Mouse (Mus musculus): ENCODE results near the gene Hoxb4. TPM values are rescaled to one million over a fixed set of nuclear protein-coding genes. Genes with fewer than 3 reads are reported as not detected.

Hoxb4 gene
- polyA plus RNA-seq, 1 experiment from 2014 or later = 0.56 TPM

DNA sequence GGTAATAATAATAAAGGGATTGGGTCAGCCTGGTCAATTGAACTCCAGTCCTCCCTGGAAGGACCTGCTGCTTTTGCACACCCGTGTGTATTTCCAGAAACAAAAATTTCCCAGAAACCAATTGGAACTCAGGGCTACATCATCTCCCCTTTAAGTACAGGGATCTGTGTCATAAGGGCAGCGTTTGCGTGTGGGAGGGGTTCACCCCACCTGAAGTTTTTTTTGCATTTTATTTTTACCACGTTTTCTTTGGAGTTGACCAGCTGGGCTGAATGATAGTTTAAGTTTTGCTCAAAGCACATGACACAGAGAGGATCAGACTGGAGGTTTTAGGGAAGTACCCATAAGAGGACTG is 24.5 kb downstream of the Hoxb4 start:
- 6% methylated on average over 4 of the region's 4 CpGs for WGBS
- Histone ChIP-seq H3K9ac (replicated peaks) (no peak overlapping the region), H3K27ac (no peak overlapping the region), H3K4me3 (replicated peaks) (no peak overlapping the region), H3K9me3 (no peaks in the 10 kb centered on the region), H3K4me1 (replicated peaks) (peaks cover 22% of the 10 kb centered on the region), H3K4me2 (no peak overlapping the region), H3K27me3 (peaks cover 98% of the 10 kb centered on the region), H3K36me3 (no peaks in the 10 kb centered on the region)
- ATAC-seq (ENCODE audit: insufficient number of reproducible peaks, insufficient read depth, low FRiP score, low TSS enrichment, low read depth) = no peak

DNA sequence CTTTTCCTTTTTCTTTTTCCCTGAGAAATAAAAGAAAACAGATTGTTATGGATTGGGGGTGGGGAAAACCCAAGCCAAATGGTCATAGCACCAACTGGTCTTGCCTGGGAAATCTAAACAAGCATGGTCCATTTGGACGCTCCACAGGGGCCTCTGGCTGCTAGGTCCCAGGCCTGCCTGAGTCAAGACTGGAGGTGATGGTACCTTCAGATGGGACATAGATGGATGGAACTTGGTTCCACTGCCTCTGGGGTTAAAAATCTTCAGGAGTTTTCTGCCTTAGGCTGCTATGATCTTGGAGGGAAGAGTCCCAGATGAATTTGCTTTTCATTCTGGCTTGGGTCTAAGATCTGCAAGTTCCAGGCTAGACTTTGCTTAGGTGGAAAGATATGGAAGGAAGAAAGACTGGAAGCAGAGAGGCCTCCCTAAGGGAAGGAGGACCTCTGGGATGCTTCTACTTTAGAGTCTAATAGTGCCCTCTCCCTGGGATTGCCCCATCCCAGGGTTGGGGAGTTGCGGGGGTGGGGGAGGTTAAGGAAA is 25.2 kb downstream of the Hoxb4 start:
- H3K4me1 ChIP-seq (replicated peaks) = peaks cover 22% of the 10 kb centered on the region
- no peak overlapping the region for H3K4me3 ChIP-seq (replicated peaks)
- no peaks in the 10 kb centered on the region for H3K9me3 ChIP-seq
- H3K9ac ChIP-seq (replicated peaks) = no peak overlapping the region
- no peak for ATAC-seq (ENCODE audit: insufficient number of reproducible peaks, insufficient read depth, low FRiP score, low TSS enrichment, low read depth)
- no peak overlapping the region for H3K4me2 ChIP-seq
- no peak overlapping the region for H3K27ac ChIP-seq
- H3K36me3 ChIP-seq = no peaks in the 10 kb centered on the region
- WGBS = 25% methylated on average over 2 of the region's 2 CpGs
- H3K27me3 ChIP-seq = peaks cover 97% of the 10 kb centered on the region

GRCm38 (mm10) chr11:96344061-96344877 is 26.2 kb downstream of the Hoxb4 start:
- no peak overlapping the region for H3K9ac ChIP-seq (replicated peaks)
- H3K36me3 ChIP-seq = no peaks in the 10 kb centered on the region
- H3K9me3 ChIP-seq = no peaks in the 10 kb centered on the region
- H3K27ac ChIP-seq = 0 out of 2 replicates have a peak overlapping the region, but pooled peaks have one; percentile 23
- H3K4me1 ChIP-seq (replicated peaks) = peaks cover 22% of the 10 kb centered on the region
- peak overlapping the region; percentile 8 for H3K4me2 ChIP-seq
- ATAC-seq (ENCODE audit: insufficient number of reproducible peaks, insufficient read depth, low FRiP score, low TSS enrichment, low read depth) = no peak
- 5% methylated on average over 39 of the region's 40 CpGs for WGBS
- H3K27me3 ChIP-seq = peaks cover 97% of the 10 kb centered on the region
- H3K4me3 ChIP-seq (replicated peaks) = peak overlapping the region; percentile 12; the same call in 1 of the 2 replicates

- WGBS = 6% methylated on average over 6 of the region's 6 CpGs
- no peak overlapping the region for H3K27ac ChIP-seq
Observed at GRCm38 (mm10) chr11:96344878-96345159, 26.8 kb downstream of the Hoxb4 start.

DNA sequence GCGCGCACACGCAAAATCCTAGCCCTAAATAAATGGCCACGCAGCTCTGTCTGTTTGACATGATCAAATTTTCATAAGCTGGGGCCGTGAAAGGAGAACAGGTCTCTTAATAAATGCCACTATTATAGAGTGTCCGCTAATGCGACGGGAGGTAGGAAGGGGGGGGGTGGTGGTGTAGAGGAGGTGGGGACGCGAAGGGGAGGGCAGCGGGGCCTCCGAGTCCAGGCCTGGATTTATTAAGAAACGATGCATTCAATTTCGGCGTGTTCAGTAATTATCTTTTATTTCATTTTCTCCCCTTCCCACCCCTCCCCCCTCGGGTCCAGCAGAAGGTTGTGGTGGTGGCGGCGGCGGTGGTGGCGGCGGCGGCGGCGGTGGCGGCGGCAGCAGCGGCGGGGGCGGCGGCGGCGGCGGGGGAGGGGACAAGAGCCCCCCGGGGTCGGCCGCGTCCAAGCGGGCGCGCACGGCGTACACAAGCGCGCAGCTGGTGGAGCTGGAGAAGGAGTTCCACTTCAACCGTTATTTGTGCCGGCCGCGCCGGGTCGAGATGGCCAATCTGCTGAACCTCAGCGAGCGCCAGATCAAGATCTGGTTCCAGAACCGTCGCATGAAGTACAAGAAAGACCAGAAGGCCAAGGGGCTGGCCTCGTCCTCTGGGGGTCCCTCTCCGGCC is 27.3 kb downstream of the Hoxb4 start:
- Histone ChIP-seq H3K36me3 (no peaks in the 10 kb centered on the region), H3K9ac (replicated peaks) (no peak overlapping the region), H3K4me3 (replicated peaks) (peak overlapping the region; percentile 29), H3K9me3 (no peaks in the 10 kb centered on the region), H3K27me3 (peaks cover 96% of the 10 kb centered on the region), H3K4me1 (replicated peaks) (peaks cover 22% of the 10 kb centered on the region), H3K27ac (no peak overlapping the region), H3K4me2 (peak overlapping the region; percentile 58)
- no peak for ATAC-seq (ENCODE audit: insufficient number of reproducible peaks, insufficient read depth, low FRiP score, low TSS enrichment, low read depth)
- 2% methylated on average over 40 of the region's 56 CpGs for WGBS

More at GRCm38 (mm10) chr11:96344878-96345159, 26.8 kb downstream of the Hoxb4 start:
- Histone ChIP-seq H3K4me2 (peak overlapping the region; percentile 58; the same call in 1 of the 2 replicates), H3K4me3 (replicated peaks) (no peak overlapping the region; the same call in 1 of the 2 replicates), H3K4me1 (replicated peaks) (peaks cover 22% of the 10 kb centered on the region), H3K9me3 (no peaks in the 10 kb centered on the region), H3K27me3 (peaks cover 97% of the 10 kb centered on the region), H3K9ac (replicated peaks) (no peak overlapping the region), H3K36me3 (no peaks in the 10 kb centered on the region)
- ATAC-seq (ENCODE audit: insufficient number of reproducible peaks, insufficient read depth, low FRiP score, low TSS enrichment, low read depth) = no peak

DNA sequence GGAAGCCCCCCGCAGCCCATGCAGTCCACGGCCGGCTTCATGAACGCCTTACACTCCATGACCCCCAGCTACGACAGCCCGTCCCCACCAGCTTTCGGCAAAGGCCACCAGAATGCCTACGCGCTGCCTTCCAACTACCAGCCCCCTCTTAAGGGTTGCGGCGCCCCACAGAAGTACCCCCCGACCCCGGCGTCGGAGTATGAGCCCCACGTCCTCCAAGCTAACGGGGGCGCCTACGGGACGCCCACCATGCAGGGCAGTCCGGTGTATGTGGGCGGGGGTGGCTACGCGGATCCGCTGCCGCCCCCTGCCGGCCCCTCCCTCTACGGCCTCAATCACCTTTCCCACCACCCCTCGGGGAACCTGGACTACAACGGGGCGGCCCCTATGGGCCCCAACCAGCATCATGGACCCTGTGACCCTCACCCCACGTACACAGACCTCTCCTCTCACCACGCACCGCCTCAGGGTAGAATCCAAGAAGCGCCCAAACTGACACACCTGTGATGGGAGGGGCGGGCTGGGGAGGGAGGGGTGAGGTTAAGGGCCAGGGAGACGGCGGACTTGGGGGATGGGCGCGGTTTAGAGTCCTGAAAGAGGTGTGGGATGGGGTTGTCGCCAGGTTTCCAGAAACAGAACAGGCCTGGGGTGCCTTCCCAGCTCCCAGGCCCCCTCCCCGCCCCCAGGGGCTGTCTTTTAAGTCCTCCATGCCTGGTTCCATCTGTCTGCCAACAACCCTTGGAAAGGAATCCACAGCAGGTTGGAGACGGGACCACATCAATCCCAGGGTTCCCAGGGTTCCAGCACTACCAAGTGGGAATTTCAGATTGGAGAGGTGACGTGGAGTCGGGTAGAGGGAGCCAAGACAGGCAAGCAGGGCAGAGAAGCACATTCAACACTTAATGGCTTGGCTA is 28.1 kb downstream of the Hoxb4 start:
- WGBS = 4% methylated on average over 45 of the region's 45 CpGs

GRCm38 (mm10) chr11:96346916-96347520 is 29.0 kb downstream of the Hoxb4 start:
- ATAC-seq (ENCODE audit: insufficient number of reproducible peaks, insufficient read depth, low FRiP score, low TSS enrichment, low read depth) = no peak
- Histone ChIP-seq H3K36me3 (no peaks in the 10 kb centered on the region), H3K27me3 (peaks cover 96% of the 10 kb centered on the region), H3K9ac (replicated peaks) (no peak overlapping the region), H3K4me3 (replicated peaks) (no peak overlapping the region), H3K27ac (no peak overlapping the region), H3K9me3 (no peaks in the 10 kb centered on the region), H3K4me1 (replicated peaks) (peaks cover 27% of the 10 kb centered on the region), H3K4me2 (no peak overlapping the region)
- 41% methylated on average over 5 of the region's 5 CpGs for WGBS

More for the DNA sequence above, 28.1 kb downstream of the Hoxb4 start:
- Histone ChIP-seq H3K27me3 (peaks cover 96% of the 10 kb centered on the region), H3K4me3 (replicated peaks) (peak overlapping the region; percentile 29), H3K27ac (no peak overlapping the region), H3K9me3 (no peaks in the 10 kb centered on the region), H3K4me1 (replicated peaks) (peaks cover 28% of the 10 kb centered on the region), H3K9ac (replicated peaks) (no peak overlapping the region; the same call in 1 of the 2 replicates), H3K4me2 (peak overlapping the region; percentile 58), H3K36me3 (no peaks in the 10 kb centered on the region)
- no peak for ATAC-seq (ENCODE audit: insufficient number of reproducible peaks, insufficient read depth, low FRiP score, low TSS enrichment, low read depth)

- ATAC-seq (ENCODE audit: insufficient number of reproducible peaks, insufficient read depth, low FRiP score, low TSS enrichment, low read depth) = no peak
- Histone ChIP-seq H3K4me1 (replicated peaks) (peaks cover 29% of the 10 kb centered on the region), H3K4me2 (no peak overlapping the region; the same call in 1 of the 2 replicates), H3K4me3 (replicated peaks) (no peak overlapping the region), H3K9ac (replicated peaks) (no peak overlapping the region), H3K9me3 (no peaks in the 10 kb centered on the region), H3K27ac (no peak overlapping the region), H3K27me3 (peaks cover 95% of the 10 kb centered on the region), H3K36me3 (no peaks in the 10 kb centered on the region)
- WGBS = 19% methylated on average over 4 of the region's 4 CpGs
Observed at GRCm38 (mm10) chr11:96347717-96348116, 29.6 kb downstream of the Hoxb4 start.

GRCm38 (mm10) chr11:96348141-96348928 is 30.3 kb downstream of the Hoxb4 start:
- Histone ChIP-seq H3K4me2 (peak overlapping the region; percentile 22), H3K4me1 (replicated peaks) (peaks cover 35% of the 10 kb centered on the region), H3K4me3 (replicated peaks) (no peak overlapping the region), H3K9me3 (no peaks in the 10 kb centered on the region), H3K27ac (no peak overlapping the region), H3K36me3 (no peaks in the 10 kb centered on the region), H3K27me3 (peaks cover 95% of the 10 kb centered on the region), H3K9ac (replicated peaks) (no peak overlapping the region)
- WGBS = 8% methylated on average over 21 of the region's 21 CpGs
- ATAC-seq (ENCODE audit: insufficient number of reproducible peaks, insufficient read depth, low FRiP score, low TSS enrichment, low read depth) = no peak

DNA sequence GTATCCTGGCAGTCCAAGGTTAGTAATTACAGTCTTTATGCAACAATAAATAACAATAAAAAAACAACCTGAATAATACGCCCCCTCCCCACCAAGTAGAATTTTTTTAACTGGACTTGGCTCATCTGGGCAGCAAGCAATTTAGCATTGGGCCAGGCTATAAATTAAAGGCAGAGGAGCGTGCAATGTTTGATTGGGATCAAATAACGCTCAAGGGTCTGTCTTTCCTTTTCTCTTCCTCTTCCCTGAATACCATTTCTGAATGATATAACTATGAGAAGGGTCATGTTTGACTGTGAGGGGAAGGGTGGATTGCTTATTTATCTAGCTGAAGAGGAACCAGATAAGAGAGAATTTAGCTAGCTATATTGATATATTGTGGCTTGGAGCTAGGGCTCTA is 30.9 kb downstream of the Hoxb4 start:
- H3K9me3 ChIP-seq = no peaks in the 10 kb centered on the region
- no peak overlapping the region for H3K27ac ChIP-seq
- H3K4me1 ChIP-seq (replicated peaks) = peaks cover 37% of the 10 kb centered on the region
- H3K36me3 ChIP-seq = no peaks in the 10 kb centered on the region
- ATAC-seq (ENCODE audit: insufficient number of reproducible peaks, insufficient read depth, low FRiP score, low TSS enrichment, low read depth) = no peak
- H3K4me2 ChIP-seq = no peak overlapping the region
- H3K27me3 ChIP-seq = peaks cover 91% of the 10 kb centered on the region
- no peak overlapping the region for H3K9ac ChIP-seq (replicated peaks)
- no peak overlapping the region for H3K4me3 ChIP-seq (replicated peaks)
- 15% methylated on average over 3 of the region's 3 CpGs for WGBS

Measured in limb, embryonic 12.5 days (tissue).